Mouse (Mus musculus): ENCODE results near the gene Rab8a. TPM values are rescaled to one million over a fixed set of nuclear protein-coding genes. Genes with fewer than 3 reads are reported as not detected.
A peak's percentile ranks its signal among the peaks of the same experiment; 100 is the strongest.

Gene Rab8a
- polyA plus RNA-seq, 1 experiment from 2014 or later = 101 TPM

DNA sequence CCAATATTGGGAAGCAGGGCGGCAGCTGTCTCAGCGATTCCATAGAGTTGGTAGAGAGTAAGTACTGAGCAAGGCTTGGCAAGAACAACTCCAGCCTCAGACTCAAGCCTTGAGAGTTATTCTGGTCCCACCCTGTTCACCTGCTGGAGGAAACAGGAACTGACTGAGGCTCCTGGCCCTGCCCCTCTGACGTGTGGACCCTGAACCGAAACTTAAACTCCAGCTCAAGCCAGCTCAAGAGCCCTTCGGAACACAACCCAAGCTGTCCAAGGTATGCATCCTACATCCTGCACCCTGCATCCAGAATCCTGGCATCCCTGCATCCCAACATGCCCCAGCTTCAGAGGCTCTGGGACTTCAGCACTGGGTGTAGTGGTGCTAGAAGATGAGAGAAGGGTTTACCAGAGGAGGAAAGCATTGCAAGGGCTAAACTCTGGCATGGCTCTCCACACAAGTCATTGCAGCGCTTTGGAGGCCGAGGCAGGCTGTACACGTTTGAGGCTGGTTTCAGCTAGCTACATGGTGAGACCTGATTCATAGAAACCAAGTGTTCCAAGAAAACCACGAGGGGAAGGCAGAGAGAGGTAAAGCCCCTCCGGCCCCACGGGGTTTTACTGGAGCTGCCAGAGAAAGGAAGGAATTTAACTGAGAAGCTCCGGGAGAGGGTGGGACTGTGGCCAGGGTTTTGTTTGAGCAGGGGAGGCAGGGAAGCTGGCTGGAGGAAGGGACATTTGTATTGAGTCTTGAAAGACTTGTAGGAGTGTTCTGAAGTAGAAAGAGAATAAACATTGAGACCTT, 28.6 kb downstream of the Rab8a start, which contains the start of gene Hsh2d:
Hsh2d (plus strand) TSS at position 222 of the 798 bp plus-strand sequence.
- no peak within 1 kb of the TSS for H3K27ac ChIP-seq (ENCODE audit: low read length)

DNA sequence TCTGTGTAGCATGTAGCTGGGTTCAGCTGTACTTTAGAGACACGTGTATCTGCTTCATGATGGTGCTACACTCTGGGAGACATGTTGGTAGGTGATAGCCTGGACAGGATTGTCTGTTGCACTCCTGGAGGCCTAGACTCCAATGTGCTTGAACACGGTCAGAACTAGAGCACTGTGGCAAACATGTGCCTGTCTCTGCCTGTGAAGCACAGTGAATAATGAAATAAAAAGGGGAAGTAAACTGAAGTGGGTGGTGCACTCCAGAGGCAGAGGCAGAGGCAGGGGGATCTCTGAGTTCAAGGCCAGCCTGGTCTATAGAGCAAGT, 29.2 kb downstream of the Rab8a start:
- Histone ChIP-seq H3K27me3 (ENCODE audit: control insufficient read depth, insufficient read depth, low read length) (no peaks in the 10 kb centered on the region), H3K4me2 (ENCODE audit: low read depth, low read length) (no peak overlapping the region), H3K36me3 (ENCODE audit: control insufficient read depth, insufficient read depth) (no peaks in the 10 kb centered on the region), H3K4me1 (ENCODE audit: control insufficient read depth, insufficient read depth, low read length) (no peaks in the 10 kb centered on the region), H3K9ac (ENCODE audit: low read length) (no peak overlapping the region), H3K4me3 (ENCODE audit: low read length) (no peak overlapping the region), H3K27ac (ENCODE audit: low read length) (no peak overlapping the region), H3K9me3 (replicated peaks; ENCODE audit: control insufficient read depth, low read length) (no peaks in the 10 kb centered on the region)
- WGBS = 70% methylated on average over 2 of the region's 2 CpGs
- ATAC-seq (replicated peaks; ENCODE audit: extremely low read depth, insufficient read depth, low FRiP score) = no peak

More for the DNA sequence above, 28.6 kb downstream of the Rab8a start, which contains the start of gene Hsh2d:
- no peak within 1 kb of the TSS for H3K4me2 ChIP-seq (ENCODE audit: low read depth, low read length)
- H3K27me3 ChIP-seq (ENCODE audit: control insufficient read depth, insufficient read depth, low read length) = no peaks in the 10 kb centered on the region
- peak within 1 kb of the TSS; percentile 31 for H3K4me3 ChIP-seq (ENCODE audit: low read length)
- no peak for ATAC-seq (replicated peaks; ENCODE audit: extremely low read depth, insufficient read depth, low FRiP score)
- no peaks in the 10 kb centered on the region for H3K4me1 ChIP-seq (ENCODE audit: control insufficient read depth, insufficient read depth, low read length)
- 56% methylated on average over 12 of the region's 12 CpGs for WGBS
- H3K9me3 ChIP-seq (replicated peaks; ENCODE audit: control insufficient read depth, low read length) = no peaks in the 10 kb centered on the region
- no peaks in the 10 kb centered on the region for H3K36me3 ChIP-seq (ENCODE audit: control insufficient read depth, insufficient read depth)
- peak within 1 kb of the TSS; percentile 19 for H3K9ac ChIP-seq (ENCODE audit: low read length)

DNA sequence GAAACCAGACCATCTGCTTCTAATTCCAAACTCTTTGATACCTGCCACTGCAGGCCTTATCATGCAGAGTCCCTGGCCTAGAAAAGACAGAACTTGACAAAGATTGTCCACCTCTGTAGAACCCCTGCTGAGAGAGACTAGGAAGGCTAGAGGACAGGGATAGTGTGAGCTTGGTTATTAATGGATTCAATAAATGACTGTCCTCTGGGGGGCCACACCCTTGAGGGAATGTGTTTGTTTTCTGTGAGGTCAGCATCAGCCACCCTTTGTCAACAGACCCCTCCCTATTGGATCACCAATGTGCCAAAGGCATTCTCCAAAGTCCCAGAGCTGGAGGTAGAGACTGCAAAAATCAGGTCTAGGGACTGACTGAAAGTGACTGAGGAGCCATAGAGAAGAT, 31.1 kb downstream of the Rab8a start:
- H3K4me2 ChIP-seq (ENCODE audit: low read depth, low read length) = no peak overlapping the region
- H3K27ac ChIP-seq (ENCODE audit: low read length) = no peak overlapping the region
- H3K36me3 ChIP-seq (ENCODE audit: control insufficient read depth, insufficient read depth) = no peaks in the 10 kb centered on the region
- no peak for ATAC-seq (replicated peaks; ENCODE audit: extremely low read depth, insufficient read depth, low FRiP score)
- H3K9ac ChIP-seq (ENCODE audit: low read length) = no peak overlapping the region
- H3K4me3 ChIP-seq (ENCODE audit: low read length) = no peak overlapping the region
- H3K27me3 ChIP-seq (ENCODE audit: control insufficient read depth, insufficient read depth, low read length) = no peaks in the 10 kb centered on the region
- H3K9me3 ChIP-seq (replicated peaks; ENCODE audit: control insufficient read depth, low read length) = no peaks in the 10 kb centered on the region
- H3K4me1 ChIP-seq (ENCODE audit: control insufficient read depth, insufficient read depth, low read length) = no peaks in the 10 kb centered on the region

DNA sequence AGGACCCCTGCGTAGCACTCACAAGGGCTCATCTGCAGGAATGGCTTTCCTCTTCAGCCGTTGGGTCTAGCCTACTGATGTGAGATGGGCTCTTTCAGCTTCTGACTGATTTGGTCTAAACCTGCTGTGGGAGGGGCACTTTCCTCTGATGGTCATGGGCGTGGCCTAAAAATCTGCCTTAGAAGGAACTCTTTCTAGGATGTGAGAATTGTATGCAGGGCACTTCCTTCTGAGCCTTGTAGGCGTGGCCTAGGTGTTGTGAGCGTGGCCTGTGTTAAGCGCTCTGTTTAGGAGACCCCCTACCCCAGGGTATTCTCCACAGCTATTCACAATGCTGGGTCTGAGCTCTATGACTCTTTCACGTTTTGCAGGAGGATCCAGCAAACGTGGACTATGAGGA, 37.0 kb downstream of the Rab8a start:
- 57% methylated on average over 8 of the region's 8 CpGs for WGBS
- ATAC-seq (replicated peaks; ENCODE audit: extremely low read depth, insufficient read depth, low FRiP score) = no peak
- Histone ChIP-seq H3K9me3 (replicated peaks; ENCODE audit: control insufficient read depth, low read length) (peaks cover 16% of the 10 kb centered on the region), H3K36me3 (ENCODE audit: control insufficient read depth, insufficient read depth) (no peaks in the 10 kb centered on the region), H3K9ac (ENCODE audit: low read length) (no peak overlapping the region), H3K4me3 (ENCODE audit: low read length) (no peak overlapping the region), H3K4me2 (ENCODE audit: low read depth, low read length) (no peak overlapping the region), H3K4me1 (ENCODE audit: control insufficient read depth, insufficient read depth, low read length) (no peaks in the 10 kb centered on the region), H3K27ac (ENCODE audit: low read length) (no peak overlapping the region), H3K27me3 (ENCODE audit: control insufficient read depth, insufficient read depth, low read length) (no peaks in the 10 kb centered on the region)

DNA sequence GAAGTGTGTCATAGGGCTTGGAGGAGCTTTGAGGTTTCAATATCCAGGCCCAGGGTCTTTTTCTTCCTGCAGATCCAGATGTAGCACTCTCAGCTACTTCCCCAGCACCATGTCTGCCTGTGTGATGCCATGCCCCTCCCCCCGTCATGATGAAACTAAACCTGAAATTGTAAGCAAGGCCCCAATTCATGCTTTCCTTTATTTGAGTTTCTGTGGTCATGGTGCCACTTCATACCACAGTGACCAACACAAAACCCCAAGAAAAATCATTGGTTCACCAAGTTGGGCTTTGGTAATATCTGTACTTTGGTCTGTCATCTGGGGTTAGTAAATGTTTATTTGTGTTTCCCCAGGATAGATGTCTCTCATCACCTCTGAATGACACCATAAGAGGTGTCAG, 47.6 kb downstream of the Rab8a start:
- 84% methylated on average over 1 of the region's 1 CpGs for WGBS
- H3K4me1 ChIP-seq (ENCODE audit: control insufficient read depth, insufficient read depth, low read length) = no peaks in the 10 kb centered on the region

DNA sequence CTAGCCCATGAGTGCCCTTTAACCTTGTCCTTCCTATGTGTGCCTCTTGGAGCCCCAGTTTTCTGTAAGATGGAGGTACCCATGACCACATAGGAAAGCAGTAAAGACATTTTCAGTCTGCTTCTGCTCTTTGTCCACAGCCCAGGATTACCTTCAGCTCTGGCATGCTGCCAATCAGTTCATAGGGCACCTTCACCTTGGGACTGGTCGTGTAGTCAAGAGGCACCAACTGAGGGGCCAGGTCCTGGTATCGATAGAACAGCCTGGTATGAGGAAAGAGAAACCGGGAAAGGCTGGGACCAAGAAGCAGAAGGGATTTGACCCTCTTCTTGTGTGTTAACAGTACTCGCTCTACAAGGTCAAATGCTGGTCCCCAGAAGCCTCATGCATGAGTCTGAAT, 49.2 kb downstream of the Rab8a start:
- WGBS = 56% methylated on average over 4 of the region's 4 CpGs
- no peak for ATAC-seq (replicated peaks; ENCODE audit: extremely low read depth, insufficient read depth, low FRiP score)
- H3K4me2 ChIP-seq (ENCODE audit: low read depth, low read length) = no peak overlapping the region
- no peaks in the 10 kb centered on the region for H3K4me1 ChIP-seq (ENCODE audit: control insufficient read depth, insufficient read depth, low read length)
- H3K36me3 ChIP-seq (ENCODE audit: control insufficient read depth, insufficient read depth) = no peaks in the 10 kb centered on the region
- no peaks in the 10 kb centered on the region for H3K9me3 ChIP-seq (replicated peaks; ENCODE audit: control insufficient read depth, low read length)
- H3K9ac ChIP-seq (ENCODE audit: low read length) = no peak overlapping the region
- 0 out of 2 replicates have a peak, but pooled peaks cover 2% of the 10 kb centered on the region for H3K27me3 ChIP-seq (ENCODE audit: control insufficient read depth, insufficient read depth, low read length)
- no peak overlapping the region for H3K4me3 ChIP-seq (ENCODE audit: low read length)
- no peak overlapping the region for H3K27ac ChIP-seq (ENCODE audit: low read length)

More for the DNA sequence above, 47.6 kb downstream of the Rab8a start:
- Histone ChIP-seq H3K4me3 (ENCODE audit: low read length) (no peak overlapping the region), H3K36me3 (ENCODE audit: control insufficient read depth, insufficient read depth) (no peaks in the 10 kb centered on the region), H3K27me3 (ENCODE audit: control insufficient read depth, insufficient read depth, low read length) (no peaks in the 10 kb centered on the region), H3K4me2 (ENCODE audit: low read depth, low read length) (no peak overlapping the region), H3K27ac (ENCODE audit: low read length) (no peak overlapping the region), H3K9me3 (replicated peaks; ENCODE audit: control insufficient read depth, low read length) (peaks cover 12% of the 10 kb centered on the region), H3K9ac (ENCODE audit: low read length) (no peak overlapping the region)
- no peak for ATAC-seq (replicated peaks; ENCODE audit: extremely low read depth, insufficient read depth, low FRiP score)

DNA sequence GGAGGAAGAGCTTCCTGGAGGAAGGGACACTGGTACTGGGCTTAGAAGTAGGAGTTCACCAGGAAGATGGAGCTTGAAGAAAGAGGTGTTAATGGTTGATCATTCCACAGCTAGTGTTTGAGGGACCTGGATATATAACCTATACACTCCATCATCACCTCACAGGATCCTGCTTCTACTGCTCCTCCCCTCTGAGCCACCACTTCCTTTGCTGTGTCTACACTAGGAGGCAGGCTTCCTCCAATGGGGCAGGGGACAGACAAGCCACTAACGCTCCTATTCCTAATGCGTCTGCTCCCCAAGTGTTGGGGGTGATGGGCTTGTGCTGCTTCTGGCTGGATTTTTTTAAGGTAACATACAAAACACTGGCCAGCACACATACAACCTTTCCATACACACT, 49.7 kb downstream of the Rab8a start:
- 60% methylated on average over 2 of the region's 2 CpGs for WGBS
- H3K9me3 ChIP-seq (replicated peaks; ENCODE audit: control insufficient read depth, low read length) = no peaks in the 10 kb centered on the region
- no peaks in the 10 kb centered on the region for H3K4me1 ChIP-seq (ENCODE audit: control insufficient read depth, insufficient read depth, low read length)
- H3K4me3 ChIP-seq (ENCODE audit: low read length) = no peak overlapping the region
- H3K27ac ChIP-seq (ENCODE audit: low read length) = no peak overlapping the region
- no peak overlapping the region for H3K4me2 ChIP-seq (ENCODE audit: low read depth, low read length)
- H3K36me3 ChIP-seq (ENCODE audit: control insufficient read depth, insufficient read depth) = no peaks in the 10 kb centered on the region
- no peak overlapping the region for H3K9ac ChIP-seq (ENCODE audit: low read length)
- 0 out of 2 replicates have a peak, but pooled peaks cover 2% of the 10 kb centered on the region for H3K27me3 ChIP-seq (ENCODE audit: control insufficient read depth, insufficient read depth, low read length)
- no peak for ATAC-seq (replicated peaks; ENCODE audit: extremely low read depth, insufficient read depth, low FRiP score)

DNA sequence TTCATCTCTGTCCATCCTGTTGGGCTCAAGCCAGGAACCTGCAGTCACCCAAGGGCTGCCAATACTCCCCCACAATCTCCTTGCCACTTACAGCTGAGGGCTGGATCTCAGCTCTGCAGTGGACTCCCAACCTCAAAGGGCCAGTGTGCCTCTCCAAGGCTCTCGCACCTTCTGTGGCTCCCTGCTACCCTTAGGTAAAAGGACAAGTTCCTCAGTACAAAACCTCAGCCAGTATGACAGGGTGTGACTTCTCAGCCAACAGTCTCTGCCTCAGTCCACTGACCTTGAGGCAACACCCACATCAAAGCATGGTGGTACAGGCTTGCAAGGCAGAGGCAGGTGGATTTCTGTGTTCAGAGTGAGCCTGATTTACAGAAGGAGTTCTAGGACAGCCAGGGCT, 50.8 kb downstream of the Rab8a start:
- peaks cover 6% of the 10 kb centered on the region; the same call in 1 of the 2 replicates for H3K27me3 ChIP-seq (ENCODE audit: control insufficient read depth, insufficient read depth, low read length)
- no peaks in the 10 kb centered on the region for H3K9me3 ChIP-seq (replicated peaks; ENCODE audit: control insufficient read depth, low read length)
- no peak overlapping the region for H3K9ac ChIP-seq (ENCODE audit: low read length)
- no peak overlapping the region for H3K4me3 ChIP-seq (ENCODE audit: low read length)
- H3K27ac ChIP-seq (ENCODE audit: low read length) = no peak overlapping the region
- no peaks in the 10 kb centered on the region for H3K36me3 ChIP-seq (ENCODE audit: control insufficient read depth, insufficient read depth)
- no peak overlapping the region for H3K4me2 ChIP-seq (ENCODE audit: low read depth, low read length)
- no peaks in the 10 kb centered on the region for H3K4me1 ChIP-seq (ENCODE audit: control insufficient read depth, insufficient read depth, low read length)
- no peak for ATAC-seq (replicated peaks; ENCODE audit: extremely low read depth, insufficient read depth, low FRiP score)
- WGBS = 69% methylated on average over 1 of the region's 1 CpGs

DNA sequence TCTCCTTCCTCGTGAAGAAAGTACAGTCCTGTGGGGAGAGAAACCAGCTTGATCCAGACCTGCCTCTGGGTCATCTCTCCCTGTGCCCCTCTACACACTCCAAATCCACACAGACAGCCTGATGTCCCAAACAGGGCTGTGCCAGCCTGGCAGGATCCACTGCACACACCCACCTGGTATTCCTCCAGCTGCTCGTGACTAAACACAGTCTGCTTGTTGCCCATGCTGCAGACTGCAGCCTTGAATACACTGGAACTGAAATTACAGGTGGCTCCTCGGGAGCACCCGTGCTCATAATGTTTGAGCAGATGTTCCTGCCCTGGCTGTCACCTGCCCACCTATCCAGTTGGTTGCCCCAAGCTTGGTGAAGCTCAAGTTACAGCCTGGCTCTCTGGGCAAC, 51.8 kb downstream of the Rab8a start, which contains the start of gene Cib3:
Cib3 (minus strand) TSS at position 87 of the 400 bp plus-strand sequence.
- WGBS = 55% methylated on average over 4 of the region's 4 CpGs

More for the DNA sequence above, 51.8 kb downstream of the Rab8a start, which contains the start of gene Cib3:
- no peak within 1 kb of the TSS for H3K4me2 ChIP-seq (ENCODE audit: low read depth, low read length)
- no peak within 1 kb of the TSS for H3K4me3 ChIP-seq (ENCODE audit: low read length)
- H3K9ac ChIP-seq (ENCODE audit: low read length) = no peak within 1 kb of the TSS
- ATAC-seq (replicated peaks; ENCODE audit: extremely low read depth, insufficient read depth, low FRiP score) = no peak
- H3K4me1 ChIP-seq (ENCODE audit: control insufficient read depth, insufficient read depth, low read length) = no peaks in the 10 kb centered on the region
- no peaks in the 10 kb centered on the region for H3K36me3 ChIP-seq (ENCODE audit: control insufficient read depth, insufficient read depth)
- H3K9me3 ChIP-seq (replicated peaks; ENCODE audit: control insufficient read depth, low read length) = no peaks in the 10 kb centered on the region
- H3K27me3 ChIP-seq (ENCODE audit: control insufficient read depth, insufficient read depth, low read length) = peaks cover 6% of the 10 kb centered on the region; the same call in 1 of the 2 replicates
- no peak within 1 kb of the TSS for H3K27ac ChIP-seq (ENCODE audit: low read length)

Data from heart, embryonic 16.5 days (tissue).